Mouse (Mus musculus) neural tube, embryonic 14.5 days (tissue): ENCODE measurements around the gene Nacad. TPM values are rescaled to one million over a fixed set of nuclear protein-coding genes. Genes with fewer than 3 reads are reported as not detected.
A peak's percentile ranks its signal among the peaks of the same experiment; 100 is the strongest.

ENCODE experiments used
- ATAC-seq: fragments of 200-750 bp; cut with Nextera tagmentation; 2 replicates; pipeline ENCODE4 v1.8.0; 2017; ENCODE audit warnings: low read depth, mild to moderate bottlenecking, moderate TSS enrichment, moderate library complexity
- H3K27ac ChIP-seq: fragments of 300-500 bp; sonication (generic); 2 replicates; pipeline ENCODE4 v1.5.1; 2014; ENCODE audit warnings: low read depth, mild to moderate bottlenecking, control low read depth, low read length, moderate library complexity, mixed read lengths
- H3K27me3 ChIP-seq: fragments of 300-500 bp; sonication (generic); 2 replicates; pipeline ENCODE4 v1.6.1; 2014; ENCODE audit warnings: low read length; ENCODE audit not compliant: control insufficient read depth, insufficient read depth
- H3K36me3 ChIP-seq: fragments of 300-500 bp; sonication (generic); 2 replicates; pipeline ENCODE4 v1.6.1; 2014; ENCODE audit warnings: low read length, mixed read lengths; ENCODE audit not compliant: control insufficient read depth, insufficient read depth
- H3K4me1 ChIP-seq: fragments of 300-500 bp; sonication (generic); 2 replicates; pipeline ENCODE4 v1.6.1; 2014; ENCODE audit warnings: low read length; ENCODE audit not compliant: control insufficient read depth, insufficient read depth
- H3K4me2 ChIP-seq: fragments of 300-500 bp; sonication (generic); 2 replicates; pipeline ENCODE4 v1.6.1; 2014; ENCODE audit warnings: mild to moderate bottlenecking, low read depth, low read length, control low read depth
- H3K4me3 ChIP-seq: fragments of 300-500 bp; sonication (generic); 2 replicates; pipeline ENCODE4 v1.5.1; 2014; ENCODE audit warnings: low read depth, low read length, control low read depth, mixed read lengths
- H3K9ac ChIP-seq: fragments of 300-500 bp; sonication (generic); replicated peaks from 2 replicates; pipeline ENCODE4 v1.6.1; 2014; ENCODE audit warnings: low read depth, mild to moderate bottlenecking, control low read depth, low read length, mixed read lengths
- H3K9me3 ChIP-seq: fragments of 300-500 bp; sonication (generic); 2 replicates; pipeline ENCODE4 v1.6.1; 2016; ENCODE audit warnings: low read length; ENCODE audit not compliant: control insufficient read depth
- WGBS: fragments of 180-500 bp; shearing (Covaris S2); extraction: QIAGEN DNeasy Blood & Tissue Kit; methylation state at CpG from one replicate; pipeline ENCODE4 v1.1.7; 2014; 5-methylcytosine and 5-hydroxymethylcytosine counted together
- polyA plus RNA-seq: library from polyadenylated mRNA; unstranded; fragments of >200 nt; fragmentation: Nextera tagmentation; extraction: Ambion mirVana; gene quantifications from 2 replicates; pipeline ENCODE4 v1.2.1, GENCODE M21; 2014

The Nacad gene
- polyA plus RNA-seq, 1 experiment from 2014 or later: 77.6 TPM

DNA sequence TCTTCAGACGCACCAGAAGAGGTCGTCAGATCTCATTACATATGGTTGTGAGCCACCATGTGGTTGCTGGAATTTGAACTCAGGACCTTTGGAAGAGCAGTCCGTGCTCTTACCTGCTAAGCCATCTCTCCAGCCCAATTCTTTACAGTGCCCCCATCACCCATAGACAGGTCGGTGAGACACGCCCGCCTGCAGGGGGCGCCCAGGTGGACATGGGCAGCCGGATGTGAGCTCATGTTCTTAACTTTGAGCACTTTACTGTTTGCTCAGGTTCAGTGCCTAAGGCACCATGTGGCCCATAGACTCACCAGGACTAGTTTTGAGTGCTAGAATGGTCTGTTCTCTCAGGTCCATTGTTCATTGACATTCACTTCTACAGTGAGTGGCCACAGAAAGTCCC is 30.3 kb upstream of the Nacad start:
- Histone ChIP-seq H3K4me3 (no peak overlapping the region), H3K9me3 (no peaks in the 10 kb centered on the region), H3K4me1 (no peaks in the 10 kb centered on the region), H3K9ac (no peak overlapping the region), H3K27ac (no peak overlapping the region), H3K36me3 (no peaks in the 10 kb centered on the region), H3K27me3 (no peaks in the 10 kb centered on the region), H3K4me2 (no peak overlapping the region)
- no peak for ATAC-seq
- WGBS: 77% methylated on average over 8 of the region's 8 CpGs

DNA sequence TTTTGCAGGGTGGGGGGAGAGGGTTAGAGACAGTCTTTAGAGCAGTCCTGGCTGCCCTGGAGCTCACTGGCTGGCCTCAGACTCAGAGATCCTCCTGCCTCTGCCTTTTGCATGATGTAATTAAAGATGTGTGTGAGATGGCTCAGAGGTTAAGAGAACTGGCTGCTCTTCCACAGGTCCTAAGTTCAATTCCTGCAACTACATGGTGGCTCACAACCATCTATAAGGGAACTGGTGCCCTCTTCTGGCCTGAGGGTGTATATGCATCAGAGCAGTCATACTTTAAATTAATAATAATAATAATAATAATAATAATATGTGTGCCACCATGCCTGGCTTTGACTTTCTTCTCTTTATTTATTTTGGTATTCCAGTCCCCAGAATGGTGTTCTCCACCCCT is 23.8 kb upstream of the Nacad start:
- Histone ChIP-seq H3K4me1 (peaks cover 12% of the 10 kb centered on the region), H3K9ac (no peak overlapping the region), H3K9me3 (no peaks in the 10 kb centered on the region), H3K36me3 (no peaks in the 10 kb centered on the region), H3K4me3 (no peak overlapping the region), H3K27ac (no peak overlapping the region), H3K27me3 (no peaks in the 10 kb centered on the region), H3K4me2 (no peak overlapping the region)
- no peak for ATAC-seq

DNA sequence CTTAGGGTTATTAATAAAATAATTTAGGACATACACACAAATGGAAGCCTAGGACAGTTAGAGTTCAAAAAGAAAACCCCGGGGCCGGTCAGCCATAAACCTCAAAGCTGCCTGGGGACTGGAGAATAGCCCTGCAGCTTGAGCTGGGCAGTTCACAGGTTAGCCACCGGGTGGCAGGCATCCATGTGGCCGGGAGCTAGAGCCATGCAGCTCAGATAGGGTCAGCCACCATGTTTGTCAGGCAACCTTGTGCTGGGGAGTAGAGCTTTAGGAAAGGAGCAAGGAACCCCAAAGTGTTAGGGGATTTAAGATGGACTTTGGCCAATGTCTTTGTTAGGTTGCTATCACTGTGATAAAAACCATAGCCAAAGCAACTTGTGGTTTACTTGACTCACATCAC is 22.7 kb upstream of the Nacad start:
- Histone ChIP-seq H3K4me2 (no peak overlapping the region), H3K9me3 (no peaks in the 10 kb centered on the region), H3K4me1 (peaks cover 18% of the 10 kb centered on the region), H3K4me3 (no peak overlapping the region), H3K27ac (no peak overlapping the region), H3K9ac (no peak overlapping the region), H3K27me3 (no peaks in the 10 kb centered on the region), H3K36me3 (no peaks in the 10 kb centered on the region)
- WGBS: 13% methylated on average over 4 of the region's 4 CpGs
- no peak for ATAC-seq

DNA sequence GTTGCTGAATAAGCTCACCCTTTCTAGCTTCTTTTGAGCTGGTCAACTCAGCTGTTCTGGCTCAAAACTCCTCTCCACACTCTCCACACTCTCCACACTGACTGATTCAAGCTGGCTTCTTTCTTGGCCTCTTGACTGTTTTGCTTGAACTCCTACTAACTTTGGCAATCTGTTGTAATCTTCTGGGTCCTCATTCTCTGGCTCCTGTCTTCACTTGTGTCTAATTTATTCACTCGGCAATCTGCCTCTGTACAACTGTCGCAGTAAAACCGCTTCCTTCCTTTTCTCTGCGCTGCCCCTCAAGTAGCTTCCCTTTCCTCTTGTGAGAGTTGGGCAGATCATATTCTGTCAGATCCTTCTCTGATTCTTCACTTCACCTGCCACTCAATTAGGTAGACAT is 21.9 kb upstream of the Nacad start:
- WGBS: 87% methylated on average over 4 of the region's 4 CpGs
- Histone ChIP-seq H3K9me3 (no peaks in the 10 kb centered on the region), H3K36me3 (no peaks in the 10 kb centered on the region), H3K4me1 (peaks cover 19% of the 10 kb centered on the region), H3K27me3 (no peaks in the 10 kb centered on the region), H3K9ac (no peak overlapping the region), H3K4me3 (no peak overlapping the region), H3K4me2 (no peak overlapping the region), H3K27ac (no peak overlapping the region)
- ATAC-seq: no peak

DNA sequence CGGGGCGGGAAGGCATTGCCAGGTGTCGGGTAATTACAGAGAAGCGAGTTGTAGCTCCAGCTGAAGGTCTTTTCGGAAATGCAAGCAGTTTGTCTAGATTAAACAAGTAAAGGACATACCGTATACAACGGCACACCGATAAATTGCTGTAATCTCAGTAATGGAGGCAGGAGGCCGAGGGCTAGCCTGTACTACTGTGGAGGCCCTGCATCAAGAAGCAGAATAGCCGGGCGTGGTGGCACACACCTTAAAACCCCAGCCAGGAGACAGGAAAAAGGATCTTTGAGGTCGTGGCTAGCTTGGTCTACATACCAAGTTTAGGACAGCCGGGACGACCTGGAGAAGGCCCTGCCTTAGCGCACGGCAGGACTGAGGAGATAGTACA is 20.5 kb upstream of the Nacad start:
- Histone ChIP-seq H3K4me3 (peak overlapping the region; percentile 68), H3K9ac (peak overlapping the region; percentile 61), H3K4me2 (peak overlapping the region; percentile 89), H3K27me3 (no peaks in the 10 kb centered on the region), H3K4me1 (peaks cover 19% of the 10 kb centered on the region), H3K27ac (peak overlapping the region; percentile 89), H3K9me3 (no peaks in the 10 kb centered on the region), H3K36me3 (peaks cover 9% of the 10 kb centered on the region; the same call in 1 of the 2 replicates)
- 18% methylated on average over 16 of the region's 16 CpGs for WGBS
- ATAC-seq: peak; percentile 35

- H3K36me3 ChIP-seq: peaks cover 15% of the 10 kb centered on the region
- H3K9me3 ChIP-seq: no peaks in the 10 kb centered on the region
- no peaks in the 10 kb centered on the region for H3K27me3 ChIP-seq
- WGBS: under 1% methylated on average over 66 of the region's 66 CpGs
- H3K9ac ChIP-seq: peak within 1 kb of the TSS; percentile 61
- H3K4me2 ChIP-seq: peak within 1 kb of the TSS; percentile 89
- ATAC-seq: peak; percentile 95
- peak within 1 kb of the TSS; percentile 68 for H3K4me3 ChIP-seq
- peaks cover 19% of the 10 kb centered on the region for H3K4me1 ChIP-seq
- peak within 1 kb of the TSS; percentile 89 for H3K27ac ChIP-seq
These were observed 19.9 kb upstream of the Nacad start, which contains the start of gene Tbrg4 for GRCm38 (mm10) chr11:6625478-6626387. Gene Tbrg4 (minus strand): TSS chr11:6626067.

DNA sequence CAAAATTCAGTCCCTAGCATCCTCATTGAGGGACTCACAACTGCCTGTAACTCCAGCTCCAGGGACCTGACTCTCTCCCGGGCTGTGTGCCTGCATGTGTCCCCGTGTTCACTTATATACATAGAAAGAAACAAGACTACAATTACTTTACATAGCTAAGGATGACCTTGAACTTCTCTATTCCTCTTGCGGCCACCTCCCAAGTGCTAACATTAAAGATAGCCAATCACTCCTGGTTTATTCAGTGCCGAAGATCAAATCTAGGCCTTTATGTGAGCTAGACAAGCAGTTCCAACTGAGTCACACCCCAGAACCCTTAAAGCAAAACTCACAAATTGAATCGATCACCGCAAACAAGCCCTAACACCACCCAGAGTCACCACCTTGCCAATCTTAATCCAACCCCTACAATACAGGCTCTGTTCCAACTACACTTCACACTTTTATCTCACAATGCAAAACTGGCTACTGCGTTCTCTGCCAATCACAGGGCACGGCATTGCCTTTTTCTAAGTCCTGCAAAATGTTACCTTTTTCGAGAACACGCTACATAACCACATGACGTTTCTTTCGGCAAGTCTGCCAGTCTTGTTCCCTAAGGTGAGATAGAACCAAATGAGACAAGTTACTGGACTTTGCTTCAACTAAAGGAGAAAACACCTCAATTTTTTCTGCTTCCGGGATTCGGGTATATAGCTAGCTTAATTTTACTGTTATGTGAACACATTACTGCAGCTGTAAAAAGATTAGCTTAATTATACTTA is 18.9 kb upstream of the Nacad start:
- peak overlapping the region; percentile 66 for H3K4me2 ChIP-seq
- H3K9ac ChIP-seq: peak overlapping the region; percentile 61; the same call in 1 of the 2 replicates
- no peaks in the 10 kb centered on the region for H3K27me3 ChIP-seq
- H3K4me1 ChIP-seq: peaks cover 19% of the 10 kb centered on the region
- peak overlapping the region; percentile 68 for H3K4me3 ChIP-seq
- no peak overlapping the region for H3K27ac ChIP-seq
- H3K9me3 ChIP-seq: no peaks in the 10 kb centered on the region
- ATAC-seq: no peak
- peaks cover 25% of the 10 kb centered on the region for H3K36me3 ChIP-seq
- 77% methylated on average over 14 of the region's 14 CpGs for WGBS

DNA sequence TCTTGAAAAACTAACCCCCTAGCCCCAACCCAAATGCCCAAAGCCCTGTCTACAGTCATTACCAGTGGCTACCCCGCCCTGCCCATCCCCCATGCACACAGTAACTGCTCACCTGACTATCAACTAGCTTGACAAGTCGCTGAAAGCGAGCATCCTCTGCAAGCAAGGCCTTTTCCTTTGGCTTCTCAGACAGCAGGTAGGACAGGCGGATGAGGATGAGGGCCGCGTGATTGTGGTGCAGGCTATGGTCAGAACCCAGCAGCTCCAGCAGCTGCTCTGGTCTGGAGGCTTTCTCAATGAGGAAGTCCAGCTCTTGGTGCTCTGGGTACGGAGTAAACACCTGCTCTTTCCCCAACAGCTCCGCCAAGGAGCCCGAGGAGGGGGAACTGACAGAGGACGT is 17.9 kb upstream of the Nacad start:
- no peak overlapping the region for H3K27ac ChIP-seq
- 90% methylated on average over 10 of the region's 10 CpGs for WGBS
- H3K36me3 ChIP-seq: peaks cover 35% of the 10 kb centered on the region
- H3K9ac ChIP-seq: no peak overlapping the region
- H3K4me2 ChIP-seq: no peak overlapping the region
- no peak for ATAC-seq
- H3K4me3 ChIP-seq: no peak overlapping the region
- no peaks in the 10 kb centered on the region for H3K9me3 ChIP-seq
- peaks cover 19% of the 10 kb centered on the region for H3K4me1 ChIP-seq
- no peaks in the 10 kb centered on the region for H3K27me3 ChIP-seq
